Mouse (Mus musculus): Measurements from ENCODE around the gene Sdk2. TPM values are rescaled to one million over a fixed set of nuclear protein-coding genes. Genes with fewer than 3 reads are reported as not detected.

Gene Sdk2
- total RNA-seq, 2 experiments from 2014 or later: 23.8 to 24.8 TPM

DNA sequence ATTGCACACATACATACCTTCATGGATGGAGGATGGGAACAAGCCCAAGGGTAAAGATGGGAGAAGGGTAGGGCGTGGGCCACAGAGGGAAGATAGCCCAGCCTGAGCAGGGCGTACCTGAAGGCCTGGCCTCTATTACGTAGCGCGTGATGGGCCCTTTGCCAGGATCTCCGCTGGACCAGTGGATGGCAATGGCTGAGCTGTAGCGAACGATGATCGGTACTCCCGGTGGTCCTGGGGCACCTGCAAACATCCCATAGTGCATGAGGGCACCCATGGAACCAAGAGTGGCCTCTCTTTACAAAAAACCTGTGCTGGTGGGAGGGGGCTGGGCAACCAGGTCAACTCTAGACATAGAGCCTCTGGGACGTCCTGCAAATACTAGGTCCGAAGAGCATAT, 266.8 kb downstream of the Sdk2 start:
- no peak for DNase-seq
- intact Hi-C loops (cut with DNase I): no loop called here

DNA sequence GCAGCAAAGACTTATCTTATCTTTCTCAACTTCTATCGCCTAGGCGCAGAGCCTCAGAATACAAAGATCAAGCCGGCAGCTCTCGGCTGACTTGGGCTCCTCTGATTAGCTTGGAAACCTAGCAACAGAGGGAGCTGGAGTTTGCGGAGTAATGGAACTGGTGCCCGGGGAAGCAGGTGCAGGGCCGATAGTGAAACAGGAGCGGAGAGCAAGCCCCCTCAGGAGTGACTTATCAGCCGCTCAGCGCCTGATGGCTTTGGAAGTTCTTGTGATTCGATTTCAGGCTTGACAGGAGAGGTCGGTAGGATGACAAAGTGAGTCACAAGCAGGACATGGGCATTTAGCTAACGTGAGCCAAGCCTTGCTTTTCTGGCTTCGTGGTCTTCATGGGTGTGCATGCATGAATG, 267.8 kb downstream of the Sdk2 start:
- intact Hi-C loops (cut with DNase I): no loop called here

DNA sequence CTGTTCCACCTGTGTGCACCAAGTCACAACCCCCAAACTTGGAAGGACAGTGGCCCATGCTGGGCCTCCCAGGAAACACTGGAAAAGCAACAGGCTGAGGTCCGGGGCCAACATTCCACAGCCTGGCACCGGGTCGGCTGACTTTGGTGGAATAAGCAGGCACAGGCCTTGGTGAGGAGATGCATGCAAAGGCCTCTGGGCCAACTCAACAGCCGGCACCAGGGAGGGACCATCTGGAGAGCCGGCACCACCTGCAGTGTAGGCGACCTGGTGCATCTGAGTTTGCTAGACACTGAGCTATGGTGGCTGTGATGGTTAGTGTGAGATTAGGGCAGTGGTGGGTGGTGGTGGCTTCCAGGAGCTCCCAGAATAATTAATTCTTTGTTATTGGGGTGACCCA, 268.8 kb downstream of the Sdk2 start:
- DNase-seq: peak; percentile 82
- intact Hi-C loops (cut with DNase I): no loop called here

More for the DNA sequence above, 267.8 kb downstream of the Sdk2 start:
- DNase-seq: no peak

DNA sequence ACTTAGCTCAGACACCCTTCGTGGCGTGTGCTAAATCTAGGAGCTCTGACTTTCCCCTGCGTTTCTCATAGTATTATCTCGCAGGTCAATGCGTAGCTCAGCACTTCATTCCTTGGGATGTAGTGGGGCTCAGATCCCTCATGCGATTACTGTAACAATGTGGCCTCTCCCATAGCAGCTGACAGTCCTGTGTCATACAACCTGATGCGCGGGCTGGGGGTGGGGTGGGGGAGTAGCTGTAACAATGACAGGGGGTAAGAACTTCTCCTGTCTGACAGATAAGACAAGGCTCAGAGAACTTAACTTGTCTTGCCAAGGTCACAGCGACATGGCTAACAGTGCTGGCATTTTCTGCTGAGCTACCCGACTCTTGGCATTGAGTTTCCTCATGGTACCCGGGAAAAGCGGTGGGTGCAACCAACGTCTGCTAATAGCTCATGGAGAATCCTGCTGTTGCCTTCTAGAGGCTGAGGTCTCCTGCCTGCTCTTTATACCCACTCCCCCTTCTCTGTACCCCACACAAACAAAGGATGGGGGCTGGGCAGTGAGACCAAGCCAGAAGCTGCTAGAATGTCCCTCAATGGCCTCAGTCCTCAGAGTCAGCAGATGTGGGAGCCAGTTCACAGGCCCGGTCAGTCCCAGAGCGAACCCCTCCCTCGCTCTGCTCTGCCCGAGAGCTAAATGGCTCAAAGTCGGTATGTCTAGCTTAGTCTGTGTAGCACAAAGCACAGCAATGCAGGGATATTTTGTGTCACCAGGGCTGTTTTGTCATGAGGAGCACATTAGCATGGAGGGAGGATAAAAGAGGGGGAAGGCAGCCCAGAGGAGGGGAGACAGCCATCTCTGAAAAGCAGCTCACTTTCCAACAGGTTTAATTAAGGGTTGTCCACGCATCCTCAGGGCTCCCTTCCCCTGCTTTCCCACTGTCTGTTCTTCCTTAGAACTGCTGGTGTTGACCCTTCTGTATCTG, 269.5 kb downstream of the Sdk2 start:
- DNase-seq: peak; percentile 29
- intact Hi-C loops (cut with DNase I): no loop called here

DNA sequence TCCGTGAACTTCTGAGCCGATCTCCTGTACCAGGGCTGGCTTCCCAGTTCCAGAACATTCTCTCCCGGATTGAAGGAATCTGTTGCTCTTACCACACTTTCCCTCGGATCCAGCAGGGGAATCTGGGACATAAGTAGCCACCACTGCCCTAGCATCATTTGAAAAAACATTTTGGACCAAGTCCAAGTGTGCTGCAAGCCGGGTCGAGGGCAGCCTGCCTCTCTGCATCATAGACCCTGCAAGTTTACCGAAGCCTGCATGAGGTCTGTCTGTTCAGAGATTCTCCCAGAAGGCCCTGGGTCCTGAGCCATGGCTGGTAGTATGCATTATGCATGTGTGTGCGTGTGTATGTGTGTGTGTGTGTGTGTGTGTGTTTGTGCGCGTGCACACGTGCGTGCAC, 271.0 kb downstream of the Sdk2 start:
- no peak for DNase-seq
- intact Hi-C loops (cut with DNase I): no loop called here

DNA sequence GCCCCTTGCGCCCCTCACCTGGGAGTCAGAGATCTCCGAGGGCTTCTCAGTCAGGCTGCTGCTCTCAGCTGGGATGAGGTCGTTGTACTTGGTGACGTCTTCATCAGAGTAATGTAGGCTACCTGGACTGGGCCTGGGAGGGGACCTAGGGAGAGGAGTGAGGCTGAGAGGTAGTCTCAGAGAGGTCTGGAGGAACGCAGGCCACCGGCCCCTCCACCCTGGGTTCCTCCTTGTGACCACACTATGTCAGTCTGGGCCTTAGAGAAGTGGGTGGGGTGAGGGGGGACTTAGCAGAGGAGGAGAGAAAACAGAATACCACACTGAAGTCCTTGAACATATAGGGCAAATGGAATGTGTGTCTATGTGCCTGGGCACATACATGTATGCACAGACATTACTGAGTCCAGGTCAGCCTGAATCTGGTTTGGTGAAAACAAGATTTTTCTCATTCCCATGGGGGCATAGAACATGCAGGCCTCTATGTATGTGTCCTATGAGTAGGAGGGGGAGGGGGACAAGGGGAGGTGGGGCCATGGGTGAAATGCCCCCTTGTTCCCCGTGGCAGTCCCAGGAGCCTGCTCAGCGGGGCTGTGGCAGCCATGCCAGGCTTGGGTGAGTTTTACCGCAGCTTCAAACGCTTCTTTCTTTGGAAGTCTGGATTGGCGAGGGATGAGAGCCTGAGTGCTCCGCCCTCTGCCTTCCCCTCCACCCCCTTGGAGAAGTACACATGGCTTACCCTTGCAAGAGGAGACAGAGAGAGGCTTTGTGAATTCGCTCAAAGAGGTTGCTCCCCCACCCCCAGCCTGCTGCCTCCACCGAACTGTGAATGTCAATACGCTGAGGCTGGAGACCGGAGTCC, 275.3 kb downstream of the Sdk2 start:
- peak; percentile 31 for DNase-seq
- intact Hi-C loops (cut with DNase I): no loop called here

DNA sequence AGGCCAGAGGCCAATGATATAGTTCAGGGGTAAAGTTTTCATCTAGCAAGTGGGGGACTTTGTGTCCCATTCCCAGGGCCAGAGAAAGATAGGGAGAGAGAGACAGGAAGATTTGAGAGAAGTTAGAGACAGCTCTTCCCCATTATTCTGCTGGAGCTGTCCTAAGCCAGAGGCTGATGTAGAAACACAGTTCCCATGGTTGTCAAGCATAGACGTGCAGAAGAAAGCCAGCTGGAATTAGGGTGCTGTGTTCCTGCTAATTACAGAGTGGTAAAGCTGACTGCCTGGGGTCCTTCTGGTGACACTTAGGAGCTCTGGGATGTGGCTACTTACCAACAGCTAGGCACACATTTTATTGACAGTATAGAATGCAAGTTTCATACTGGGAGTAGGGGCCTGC, 277.7 kb downstream of the Sdk2 start:
- no peak for DNase-seq
- intact Hi-C loops (cut with DNase I): no loop called here

DNA sequence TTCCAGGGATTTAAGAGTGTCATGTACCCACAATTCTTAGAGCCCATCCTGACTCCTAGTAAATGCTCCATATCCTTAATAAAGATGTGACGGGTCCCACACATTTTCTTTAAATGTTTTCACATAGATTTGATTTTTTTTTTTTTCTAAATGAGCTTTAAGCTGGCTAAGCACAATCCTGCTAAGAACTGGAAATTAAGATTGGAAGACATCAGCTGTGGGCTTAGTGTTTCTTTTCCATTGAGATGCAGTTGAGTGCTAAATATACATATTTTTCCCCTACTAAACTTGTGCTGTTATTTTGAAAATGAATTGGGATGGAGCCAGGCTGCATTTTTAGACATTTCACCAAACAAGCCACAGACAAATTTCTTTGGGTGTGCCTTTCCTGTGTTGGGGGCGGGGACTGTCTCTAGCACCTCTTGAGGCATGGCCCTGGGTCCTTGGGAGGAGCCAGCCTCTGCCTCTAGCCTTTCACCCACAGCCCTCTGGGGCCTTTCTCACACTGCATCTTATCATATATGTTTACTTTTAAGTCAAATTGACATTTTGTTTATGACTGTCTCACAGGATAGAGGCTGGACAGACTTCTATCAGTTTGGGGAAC, 278.6 kb downstream of the Sdk2 start:
- no peak for DNase-seq
- intact Hi-C loops (cut with DNase I): no loop called here

DNA sequence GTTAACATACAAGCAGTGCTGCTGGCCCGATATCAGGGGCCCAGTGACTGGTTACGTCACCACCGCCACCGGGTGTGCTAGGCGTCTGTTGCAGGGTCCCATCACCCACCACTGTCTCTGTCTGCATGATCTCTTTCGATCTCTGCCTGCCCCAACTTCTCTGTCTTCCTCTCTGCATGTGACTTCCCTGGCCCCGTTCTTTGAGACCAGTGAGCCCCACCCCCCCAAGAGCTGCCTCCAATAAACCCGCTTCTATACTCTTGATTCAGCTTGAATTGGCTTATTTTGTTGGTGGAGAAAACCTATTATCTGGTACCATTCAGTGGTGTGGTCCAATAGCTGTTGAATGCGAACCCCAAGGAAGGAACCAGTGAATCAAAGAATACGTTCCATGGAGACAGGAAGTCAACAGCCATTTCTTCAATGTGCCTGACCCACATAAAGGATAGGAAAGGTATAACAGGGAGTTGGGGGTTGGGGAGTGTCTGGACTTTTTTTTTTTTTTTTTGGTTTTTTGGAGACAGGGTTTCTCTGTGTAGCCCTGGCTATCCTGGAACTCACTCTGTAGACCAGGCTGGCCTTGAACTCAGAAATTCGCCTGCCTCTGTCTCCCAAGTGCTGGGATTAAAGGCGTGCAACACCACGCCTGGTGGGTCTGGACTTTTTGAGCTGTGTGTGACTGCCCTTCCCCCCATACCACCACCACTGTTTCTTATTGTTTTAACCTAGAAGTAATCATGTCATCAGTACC, 279.2 kb downstream of the Sdk2 start:
- intact Hi-C loops (cut with DNase I): no loop called here
- DNase-seq: no peak

DNA sequence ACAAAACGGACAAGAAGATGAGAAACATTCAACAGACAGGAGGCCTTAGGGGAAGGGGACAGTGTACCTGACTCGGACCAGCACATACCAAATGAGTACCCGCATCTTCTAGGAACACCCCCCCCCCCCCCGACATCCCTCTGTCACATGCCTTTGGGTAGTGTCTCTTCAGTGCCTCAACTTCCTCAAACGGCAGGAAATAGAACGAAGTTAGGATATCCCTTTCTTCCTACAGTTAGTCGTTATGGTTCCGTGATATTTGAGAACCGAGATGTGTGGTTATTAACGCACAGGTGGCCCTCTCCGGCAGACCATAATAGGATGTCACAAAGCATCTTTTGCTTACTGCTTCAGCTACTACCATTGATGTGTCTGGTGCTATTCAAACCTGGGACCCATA, 279.8 kb downstream of the Sdk2 start:
- DNase-seq: no peak
- intact Hi-C loops (cut with DNase I): no loop called here

DNA sequence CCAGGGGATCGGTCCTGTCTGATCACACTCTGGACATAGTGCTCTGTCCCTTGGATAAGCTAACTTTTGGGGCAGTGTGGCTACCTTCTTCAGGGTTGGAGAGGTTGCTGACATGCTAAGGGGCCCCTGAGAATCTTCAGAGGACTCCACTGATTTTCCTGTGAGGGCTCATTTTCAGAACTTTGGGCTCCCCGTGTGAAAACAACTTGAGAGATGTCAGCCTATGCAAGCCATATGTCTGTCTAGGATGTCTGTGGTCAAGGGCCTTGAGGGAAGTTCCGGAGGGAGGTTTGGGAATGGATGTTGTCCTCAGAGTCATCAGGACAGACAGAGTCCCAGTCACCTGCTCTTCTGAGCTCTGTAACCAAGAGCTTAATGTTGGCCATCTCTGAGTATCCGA, 280.5 kb downstream of the Sdk2 start:
- no peak for DNase-seq
- intact Hi-C loops (cut with DNase I): no loop called here

DNA sequence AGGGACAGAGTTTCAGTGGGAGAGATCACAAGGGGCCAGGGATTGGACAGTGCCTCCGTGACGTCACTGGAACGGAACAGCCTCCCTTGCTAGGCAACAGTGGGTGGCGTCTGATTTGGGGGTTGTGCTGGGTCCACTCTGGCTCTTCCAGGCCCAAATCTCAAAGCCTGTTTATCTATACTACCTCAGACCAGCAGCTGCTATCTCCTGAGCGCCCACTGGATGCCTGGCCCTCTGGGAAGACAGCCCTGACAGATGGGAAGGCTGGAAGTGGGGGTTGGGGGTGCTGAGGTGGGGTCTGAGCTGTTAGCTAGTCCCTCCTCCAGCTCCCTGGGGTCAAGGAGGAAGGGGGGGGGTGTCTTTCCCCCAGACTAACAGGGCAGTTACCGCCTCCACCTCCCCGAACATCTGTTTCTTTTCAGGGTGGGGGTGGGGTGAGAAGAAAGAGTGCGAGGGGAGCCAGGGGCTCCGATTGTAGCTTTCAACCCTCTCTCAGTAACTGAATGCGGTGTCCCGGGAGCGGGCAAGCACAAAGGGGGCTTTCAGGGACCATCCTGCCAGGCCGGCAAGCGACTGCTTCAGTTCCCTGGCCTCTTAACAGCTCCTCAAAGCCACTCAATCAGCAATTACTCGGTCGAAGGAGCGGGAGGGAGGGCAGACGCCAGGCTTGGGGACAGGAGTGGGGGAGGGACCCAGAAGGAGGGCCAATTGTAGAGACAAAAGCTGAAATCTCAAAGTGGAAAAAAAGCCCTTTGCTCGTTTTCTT, 281.3 kb downstream of the Sdk2 start:
- intact Hi-C loops (cut with DNase I): no loop called here
- peak; percentile 78 for DNase-seq

DNA sequence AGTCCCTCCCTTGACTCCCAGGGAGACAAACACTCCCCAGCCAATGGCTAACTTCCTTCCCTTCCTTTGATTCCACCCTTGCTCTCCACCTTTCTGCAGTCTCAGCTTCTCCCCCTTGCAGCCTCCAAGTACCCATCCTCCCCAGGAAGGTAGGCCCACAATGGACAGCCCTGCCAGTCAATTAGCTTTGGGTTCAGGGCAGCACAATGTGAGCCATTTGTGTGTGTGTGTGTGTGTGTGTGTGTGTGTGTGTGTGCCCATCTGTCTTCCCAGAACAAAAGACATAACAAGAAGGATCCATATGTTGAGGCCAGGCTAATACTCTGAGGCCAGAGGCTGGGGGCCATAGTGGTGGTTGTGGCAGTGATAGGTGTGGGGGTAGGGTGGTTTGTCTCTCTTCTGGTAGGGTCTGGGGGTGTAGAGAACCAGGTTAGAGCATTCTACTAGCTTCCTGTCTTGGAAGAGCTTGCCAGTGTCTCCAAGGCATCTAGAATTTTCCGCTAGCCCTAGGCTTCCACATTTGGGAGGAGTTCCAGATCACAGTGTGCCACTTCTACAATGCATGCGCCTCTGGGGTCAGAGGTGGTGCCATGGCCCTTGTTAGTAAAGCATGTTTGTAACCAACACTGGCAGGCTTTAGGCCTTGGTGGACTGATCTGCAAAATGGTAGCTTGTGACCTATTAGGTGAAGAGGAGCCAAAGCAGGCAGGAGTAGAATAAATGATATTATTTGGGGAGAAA, 282.0 kb downstream of the Sdk2 start:
- intact Hi-C loops (cut with DNase I): no loop called here
- DNase-seq: no peak

DNA sequence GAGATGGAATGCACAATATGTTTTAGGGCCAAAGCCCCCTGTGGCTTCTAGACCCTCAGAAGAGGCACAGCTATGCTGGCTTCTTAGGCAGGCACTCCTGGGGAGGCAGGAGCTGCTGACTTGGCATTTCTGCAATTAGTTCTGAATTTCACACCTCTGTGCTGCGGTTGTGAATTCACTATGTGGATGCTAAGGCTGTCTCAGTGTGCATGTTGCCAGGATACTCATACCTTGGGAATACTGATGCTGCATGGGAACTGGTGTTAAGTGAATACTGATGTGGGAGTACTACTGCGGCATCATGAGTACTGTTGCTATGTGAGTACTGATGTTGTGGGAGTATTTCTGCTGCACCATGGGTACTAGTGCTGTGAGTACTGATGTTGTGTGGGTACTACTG, 284.4 kb downstream of the Sdk2 start:
- DNase-seq: no peak
- intact Hi-C loops (cut with DNase I): no loop called here

DNA sequence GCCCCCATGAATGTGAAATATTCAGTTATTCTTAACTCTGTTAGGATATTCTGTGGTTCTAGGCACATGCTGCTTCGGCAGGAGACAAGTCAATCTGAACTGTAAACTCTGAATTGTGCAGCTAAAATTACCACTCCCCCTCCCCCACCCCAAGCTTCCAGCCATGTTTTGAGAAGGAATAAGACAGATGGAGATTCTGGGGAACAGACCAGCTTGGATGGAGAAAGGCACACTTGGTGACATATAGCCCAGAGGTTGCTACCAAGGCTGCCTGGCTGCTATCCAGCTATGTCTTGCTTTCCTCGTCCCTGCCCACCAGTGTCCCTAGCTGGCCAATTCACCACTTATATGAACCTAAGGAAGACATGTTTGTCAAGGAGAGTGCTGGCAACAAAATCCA, 284.8 kb downstream of the Sdk2 start:
- peak; percentile 45 for DNase-seq
- intact Hi-C loops (cut with DNase I): no loop called here

DNA sequence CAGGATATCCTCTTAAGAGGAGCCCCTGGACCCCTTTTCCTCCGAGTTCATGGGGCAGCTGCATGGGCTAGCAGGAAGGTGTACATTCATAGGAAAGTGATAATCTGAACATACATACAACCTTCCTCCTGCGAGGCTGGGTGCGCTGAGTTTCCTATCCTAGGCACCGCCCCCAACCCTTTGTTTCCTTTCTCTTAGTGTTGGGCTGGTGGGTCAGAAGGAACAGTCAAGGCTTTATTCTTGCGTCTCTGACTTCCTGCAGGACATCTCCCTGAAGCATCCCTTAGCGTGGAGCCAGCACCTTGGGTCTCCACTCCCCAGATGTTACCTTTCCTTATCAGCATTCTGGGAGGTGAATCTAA, 287.2 kb downstream of the Sdk2 start:
- intact Hi-C loops (cut with DNase I): no loop called here
- DNase-seq: no peak

DNA sequence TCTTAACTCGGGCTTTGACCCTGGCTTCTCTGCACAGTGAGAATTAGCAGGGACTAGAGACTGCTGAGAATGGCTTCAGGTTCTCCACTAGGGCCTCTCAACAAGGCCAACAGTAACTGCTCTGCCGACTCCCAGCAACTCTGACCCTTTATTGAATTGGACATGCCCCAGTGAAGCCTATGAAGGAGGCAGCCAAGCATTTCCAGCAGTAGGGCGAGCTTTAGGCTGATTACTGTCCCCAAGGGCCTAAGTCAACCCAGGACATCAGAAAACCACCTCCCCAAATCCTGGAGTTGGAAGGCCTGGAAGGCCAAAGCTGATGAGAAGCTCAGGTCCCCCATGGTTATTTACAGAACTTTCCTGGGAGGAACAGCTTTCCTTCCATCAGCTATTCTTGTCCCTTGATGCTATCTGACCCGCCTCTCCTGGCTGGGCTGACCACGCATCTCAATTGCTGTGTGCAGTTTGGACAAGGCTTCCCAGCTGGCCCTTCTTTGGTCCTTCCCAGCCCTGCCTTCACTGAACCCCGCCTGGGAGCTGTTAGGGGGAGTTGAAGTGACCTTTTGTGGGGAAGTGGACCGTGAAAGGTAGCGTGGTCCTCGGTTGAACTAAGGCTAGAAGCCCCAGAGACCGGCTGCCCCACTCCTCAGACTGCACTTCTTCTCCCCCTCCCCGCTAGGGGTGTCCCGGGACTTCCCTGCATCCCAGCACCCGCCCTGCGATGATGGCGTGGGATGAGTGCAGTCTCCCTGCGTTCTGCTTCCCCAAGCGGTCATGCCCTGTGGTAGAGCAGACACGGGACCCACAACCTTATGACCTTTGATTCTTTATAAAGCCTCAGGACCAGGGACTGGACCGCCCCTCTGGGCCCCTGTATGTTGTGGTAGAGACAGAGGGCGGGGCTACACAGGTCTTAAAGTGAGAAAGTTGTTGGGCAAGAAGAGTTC, 287.8 kb downstream of the Sdk2 start:
- intact Hi-C loops (cut with DNase I): no loop called here
- DNase-seq: peak; percentile 26

DNA sequence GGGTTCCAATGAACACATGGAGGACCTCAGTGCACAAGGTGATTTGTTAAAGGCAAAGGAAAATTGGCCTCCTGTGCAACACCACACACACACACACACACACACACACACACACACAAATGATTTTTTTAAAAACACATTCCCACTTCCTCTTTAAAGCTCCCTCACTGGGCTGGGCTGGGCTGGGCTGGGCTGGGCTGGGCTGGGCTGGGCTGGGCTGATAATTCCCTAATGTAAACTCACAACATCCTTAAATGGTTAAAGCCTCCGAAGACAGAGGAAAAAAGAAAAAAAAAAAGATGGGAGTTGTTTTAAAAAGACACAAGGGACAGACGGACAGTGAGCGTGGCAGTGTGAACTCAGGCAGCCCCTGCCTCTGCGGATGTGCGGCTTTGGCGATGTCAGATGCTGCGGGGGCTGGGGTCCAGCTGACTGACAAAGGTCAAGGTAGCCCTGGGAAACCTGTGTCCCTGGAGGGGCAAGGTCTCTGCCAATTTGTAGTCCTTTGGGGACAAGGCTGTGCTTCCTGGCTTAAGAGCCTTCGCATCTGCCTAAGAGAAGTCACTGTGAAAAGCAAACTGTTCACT, 288.9 kb downstream of the Sdk2 start:
- DNase-seq: no peak
- intact Hi-C loops (cut with DNase I): no loop called here
